Mouse (Mus musculus): Measurements from ENCODE around the gene Tmem238.

Tmem238 gene

DNA sequence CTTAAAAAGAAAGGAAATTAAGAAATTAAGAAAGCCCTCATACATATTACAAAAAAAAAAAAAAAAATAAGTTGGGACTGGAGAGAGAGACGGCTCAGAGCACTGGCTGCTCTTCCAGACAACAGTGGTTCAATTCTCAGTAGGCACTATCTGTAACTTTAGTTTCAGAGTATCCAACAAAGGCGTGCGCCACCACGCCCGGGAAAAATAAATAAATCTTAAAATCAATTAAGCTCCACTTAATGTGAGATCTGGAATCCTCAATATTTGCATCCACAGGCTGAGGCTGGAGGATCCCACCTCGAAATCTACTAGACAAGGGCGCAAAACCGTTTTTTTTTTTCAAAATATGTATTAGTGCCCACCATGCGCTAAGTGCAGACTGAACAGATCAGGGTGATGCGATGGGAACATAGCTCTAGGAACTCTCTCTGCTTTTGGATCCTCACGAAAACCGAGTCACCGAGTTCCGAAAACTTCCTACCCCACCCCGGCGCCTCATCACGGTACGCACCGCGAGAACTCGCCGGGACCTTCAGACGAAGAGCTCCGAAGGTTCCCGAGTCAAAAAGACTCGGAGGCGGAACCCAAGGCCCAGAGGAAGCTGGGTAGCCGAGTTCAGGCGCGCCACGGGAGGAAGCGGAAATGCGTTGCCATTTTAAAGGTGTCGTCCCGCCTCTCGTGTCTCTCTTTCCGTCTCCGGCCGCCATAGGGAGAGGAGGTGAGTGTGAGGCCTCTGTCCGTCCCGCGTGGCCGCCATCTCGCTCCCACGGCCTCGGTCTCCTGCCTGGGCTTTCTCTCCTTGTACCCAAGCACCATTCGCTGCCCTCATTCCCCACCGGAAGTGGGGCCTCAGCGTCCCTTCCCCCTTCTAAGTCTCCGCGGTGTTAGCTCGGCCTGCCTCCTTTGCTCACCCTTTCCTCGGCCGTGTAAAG lies 3.1 kb upstream of the Tmem238 start, which contains the start of gene Rpl28:
TSS of gene Rpl28 (plus strand) at position 597 of the 935 bp plus-strand sequence.
- DNase-seq (ENCODE audit: low read depth): peak; percentile 99

GRCm38 (mm10) chr7:4788499-4789435 lies 689 bp downstream of the Tmem238 start:
- DNase-seq (ENCODE audit: low read depth): peak; percentile 67

GRCm38 (mm10) chr7:4783667-4784268 lies 5.7 kb downstream of the Tmem238 start:
- DNase-seq (ENCODE audit: low read depth): no peak

DNA sequence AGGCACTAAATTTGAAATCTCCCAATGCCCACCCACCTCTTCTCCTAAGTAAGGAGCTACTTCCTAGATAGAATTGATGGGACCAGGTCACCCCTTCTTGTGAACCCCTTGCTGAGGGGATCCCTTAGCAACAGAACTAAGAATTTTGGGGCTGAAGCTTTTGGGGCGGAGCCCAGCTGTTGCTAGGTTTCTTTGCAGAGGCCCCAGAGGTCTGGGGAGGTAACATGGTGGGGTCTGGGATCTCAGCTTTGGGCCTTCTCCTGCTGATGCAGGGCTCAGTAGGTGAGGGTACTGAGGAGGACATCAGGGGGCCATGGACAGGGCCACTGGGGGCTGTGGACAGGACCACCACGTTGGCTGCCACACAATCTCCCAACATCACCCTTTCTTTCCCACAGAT lies 6.7 kb downstream of the Tmem238 start, which contains the start of the genes Il11 and Tmem190:
TSS of gene Il11 (minus strand) at position 101 of the 400 bp plus-strand sequence.
TSS of gene Tmem190 (plus strand) at position 179 of the 400 bp plus-strand sequence.
- no peak for DNase-seq (ENCODE audit: low read depth)

DNA sequence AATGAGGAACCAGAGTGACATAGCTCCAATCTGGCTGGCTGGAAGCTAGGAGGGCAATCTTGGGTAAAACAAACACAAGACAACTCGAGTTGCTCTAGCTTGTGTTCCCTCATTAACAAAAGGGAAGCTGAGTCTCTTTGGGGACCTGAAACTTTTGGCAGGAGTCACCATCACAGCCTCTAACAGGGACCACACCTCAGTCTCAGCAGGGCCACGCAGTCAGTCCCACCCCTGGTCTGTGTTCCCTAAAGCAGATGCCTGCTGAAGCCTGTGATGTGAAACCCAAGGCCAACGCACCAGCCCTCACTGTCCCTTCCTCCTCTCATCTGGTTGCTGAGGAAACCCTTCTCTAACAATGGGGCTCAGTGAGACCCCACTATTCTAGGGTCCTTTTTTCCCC lies 7.3 kb downstream of the Tmem238 start:
- no peak for DNase-seq (ENCODE audit: low read depth)

- DNase-seq (ENCODE audit: low read depth): peak; percentile 53
Observed at GRCm38 (mm10) chr7:4779921-4780320, 9.5 kb downstream of the Tmem238 start.

- peak; percentile 59 for DNase-seq (ENCODE audit: low read depth)
Observed at GRCm38 (mm10) chr7:4777851-4778637, 11.4 kb downstream of the Tmem238 start.

DNA sequence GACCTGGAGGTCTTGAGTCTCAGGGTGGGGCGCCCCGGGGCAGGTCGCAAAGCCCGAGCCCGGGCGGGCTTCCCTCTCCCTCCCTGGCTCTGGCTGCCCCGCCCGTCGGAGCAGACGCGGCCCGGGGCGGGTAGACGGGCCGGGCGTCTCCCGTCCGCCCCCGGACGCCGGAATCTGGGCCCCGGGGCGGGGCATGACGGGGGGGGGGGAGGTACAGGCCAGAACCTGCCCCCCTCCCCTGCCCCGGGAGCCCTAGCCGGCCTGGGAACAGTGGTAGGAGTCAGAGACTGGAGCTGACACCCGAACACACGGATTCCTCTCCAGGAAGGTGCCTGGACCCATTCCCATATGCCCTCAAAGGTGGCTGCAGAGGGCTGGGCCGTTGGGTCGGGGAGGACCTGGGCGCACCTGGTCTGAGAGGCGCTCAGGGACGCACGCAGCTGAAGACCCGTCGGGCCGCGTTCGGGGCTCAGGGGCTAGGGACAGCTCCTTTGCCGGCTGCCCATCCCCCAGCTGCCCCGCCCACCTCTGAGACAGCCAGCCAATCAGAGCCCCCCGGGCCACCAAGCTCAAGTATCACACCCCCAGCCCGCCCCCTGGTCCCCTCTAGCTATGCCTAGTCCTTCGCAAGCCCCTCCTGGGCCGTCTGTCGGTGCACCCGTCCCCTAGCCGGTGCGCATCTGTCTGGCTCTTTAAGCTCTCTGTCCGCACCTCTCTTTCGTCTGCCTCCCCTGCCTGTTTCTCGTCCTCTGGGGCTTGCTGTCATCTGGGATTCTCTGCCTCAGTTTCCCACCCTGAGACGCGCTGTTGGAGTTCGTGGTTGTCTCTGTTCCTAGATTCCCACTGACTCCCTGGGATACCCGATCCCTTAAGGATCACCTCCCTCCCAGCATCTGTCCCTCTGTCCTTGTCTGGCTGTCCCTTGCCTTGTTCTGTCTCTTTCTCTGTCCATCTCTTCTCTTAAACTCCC lies 12.3 kb downstream of the Tmem238 start:
- peak; percentile 81 for DNase-seq (ENCODE audit: low read depth)

DNA sequence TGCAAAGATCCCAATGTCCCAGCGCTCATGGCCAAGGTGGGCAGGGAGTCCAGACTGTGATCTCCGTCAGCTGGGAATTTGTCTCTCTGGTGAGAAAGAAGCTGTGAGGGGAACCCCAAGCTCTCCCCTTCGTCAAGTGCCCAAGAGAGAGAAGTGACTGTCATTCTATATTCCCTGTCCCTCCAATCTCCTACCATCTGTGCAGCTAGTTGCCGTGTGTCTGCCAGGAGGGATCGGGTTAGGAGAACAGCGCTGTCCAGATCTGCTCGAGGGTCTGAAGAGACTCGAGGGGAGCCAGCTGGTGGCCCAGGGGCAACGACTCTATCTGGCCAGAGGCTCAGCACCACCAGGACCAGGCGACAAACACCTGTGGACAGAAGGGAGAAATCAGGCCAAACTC lies 13.3 kb downstream of the Tmem238 start:
- no peak for DNase-seq (ENCODE audit: low read depth)

DNA sequence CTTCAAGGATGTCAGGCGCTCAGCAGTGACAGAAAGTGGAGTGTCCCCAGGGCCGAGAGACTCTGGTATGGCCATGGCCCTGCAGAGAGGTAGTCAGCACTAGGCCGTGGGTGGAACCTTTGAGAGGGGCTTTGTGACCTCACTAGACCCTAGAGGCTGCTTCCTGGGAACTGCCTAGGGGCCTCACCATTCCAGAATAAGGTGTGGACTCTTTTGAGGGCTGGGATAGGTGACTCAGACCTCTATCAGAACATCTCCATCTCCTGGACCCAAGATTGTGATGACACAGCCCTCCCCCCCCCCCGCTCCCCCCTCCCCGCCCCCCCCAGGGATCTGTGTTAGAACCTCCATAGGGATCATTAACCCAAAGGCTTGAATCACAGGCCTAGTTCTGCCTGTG lies 18.3 kb downstream of the Tmem238 start, which contains the start of gene Fam71e2:
TSS of gene Fam71e2 (minus strand) at position 101 of the 400 bp plus-strand sequence.
- DNase-seq (ENCODE audit: low read depth): no peak

GRCm38 (mm10) chr7:4764946-4765710 lies 24.3 kb downstream of the Tmem238 start:
- no peak for DNase-seq (ENCODE audit: low read depth)

DNA sequence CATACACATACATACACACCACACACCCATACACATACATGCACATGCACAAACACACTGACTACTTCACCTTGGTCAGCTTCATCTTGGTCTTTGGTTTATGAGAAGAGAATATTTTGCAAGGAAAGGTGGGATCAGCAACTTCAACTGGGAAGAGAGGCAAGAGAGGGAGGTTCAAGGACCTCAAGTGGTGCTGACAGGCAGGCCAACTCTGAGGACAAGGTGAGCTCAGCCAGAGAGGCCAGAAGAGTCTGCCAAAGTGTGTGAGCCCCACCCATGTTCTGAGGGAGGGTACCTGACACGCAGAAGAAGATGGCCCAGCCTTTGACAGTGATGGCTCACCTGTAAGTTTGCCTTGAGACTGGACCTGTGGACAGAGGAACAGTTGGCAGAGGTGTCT lies 29.8 kb downstream of the Tmem238 start:
- no peak for DNase-seq (ENCODE audit: low read depth)

GRCm38 (mm10) chr7:4752821-4753570 lies 36.5 kb downstream of the Tmem238 start, which contains the start of gene Cox6b2:
Gene Cox6b2, minus strand, starts transcription at chr7:4753094.
- no peak for DNase-seq (ENCODE audit: low read depth)

DNA sequence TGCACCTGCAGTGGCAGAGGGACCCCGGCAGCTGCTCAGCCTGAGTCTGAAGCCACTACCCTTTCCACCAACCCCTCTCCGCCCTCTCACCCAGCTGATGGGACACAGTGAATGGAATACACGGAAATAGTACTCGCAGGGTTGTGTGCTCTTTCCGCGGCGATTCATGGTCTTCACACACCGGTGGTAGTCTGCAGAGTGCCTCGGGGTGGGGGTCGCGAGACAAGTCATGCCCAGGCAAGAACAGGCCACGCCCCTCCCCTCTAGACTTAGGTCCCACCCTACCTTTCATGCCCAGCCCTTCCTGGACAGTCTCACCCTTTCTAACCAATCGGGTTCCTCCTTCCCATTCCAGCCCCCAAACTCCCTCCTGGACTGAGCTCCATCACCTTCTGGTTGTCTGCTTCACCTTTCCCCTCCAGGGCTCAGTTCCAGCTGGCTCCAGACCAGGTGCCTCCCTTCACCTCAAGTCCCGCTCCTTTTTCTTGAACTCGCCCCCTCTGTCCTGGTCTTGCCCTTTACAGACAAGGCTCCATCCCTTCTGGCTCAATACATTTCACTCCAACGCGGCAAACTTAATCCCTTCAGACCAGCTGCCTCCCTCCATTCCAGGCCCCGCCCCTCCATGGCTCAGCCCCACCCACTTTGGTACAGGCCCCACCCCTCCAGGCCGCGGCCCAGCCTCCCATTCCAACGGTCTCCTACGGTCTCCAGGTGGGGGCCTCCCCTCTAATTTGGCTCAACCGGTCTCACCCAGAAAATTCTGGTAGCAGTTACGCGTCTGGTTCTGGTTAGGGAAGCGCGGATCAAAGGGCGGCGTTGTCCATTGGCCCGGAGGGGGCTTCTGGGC lies 37.3 kb downstream of the Tmem238 start:
- DNase-seq (ENCODE audit: low read depth): no peak

DNA sequence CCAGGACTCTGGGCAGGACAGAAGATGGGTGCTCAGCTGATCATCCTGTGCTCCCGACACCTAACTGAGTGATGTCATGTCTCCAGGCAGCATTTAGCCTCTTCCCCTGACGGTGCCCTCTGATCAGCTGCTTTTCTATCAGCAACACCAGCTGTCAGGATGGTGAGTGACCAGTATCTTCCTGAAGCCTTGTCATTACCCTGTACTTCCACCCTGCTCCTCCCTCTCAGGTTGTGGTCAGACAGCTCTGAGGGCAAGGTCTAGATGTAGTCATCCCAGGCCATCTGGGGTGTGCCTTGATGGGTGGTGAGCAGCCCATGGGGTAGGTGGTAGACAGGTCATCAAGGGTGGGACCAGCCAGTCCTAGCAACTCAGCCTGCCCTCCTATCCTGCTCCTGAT lies 40.3 kb downstream of the Tmem238 start:
- no peak for DNase-seq (ENCODE audit: low read depth)

DNA sequence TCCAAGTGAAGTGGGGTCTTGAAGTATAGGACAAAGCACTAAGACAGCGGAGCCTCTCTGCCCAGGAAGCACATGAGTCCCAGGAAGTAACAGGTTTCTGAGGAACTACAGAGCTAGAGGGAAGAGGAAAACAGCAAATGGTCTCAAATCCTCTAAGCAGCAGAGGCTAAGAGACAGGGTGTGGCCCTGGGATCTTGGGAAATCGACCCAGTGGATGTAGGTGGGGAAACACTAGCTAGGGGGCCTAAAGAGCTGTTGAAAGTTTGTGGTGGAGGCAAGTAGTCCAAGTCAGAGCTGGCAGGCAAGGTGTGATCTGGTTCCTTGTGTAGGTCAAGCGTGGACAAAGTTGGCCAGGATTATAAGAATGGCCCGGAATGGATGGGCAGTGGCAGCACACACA lies 41.1 kb downstream of the Tmem238 start:
- DNase-seq (ENCODE audit: low read depth): peak; percentile 29

Measured in NIH3T3 (cell line).